Mouse (Mus musculus): Measurements from ENCODE around the gene Ago3. TPM values are rescaled to one million over a fixed set of nuclear protein-coding genes. Genes with fewer than 3 reads are reported as not detected.
A peak's percentile ranks its signal among the peaks of the same experiment; 100 is the strongest.

The Ago3 gene
- polyA plus RNA-seq, 1 experiment from 2014 or later = 17.2 TPM

GRCm38 (mm10) chr4:126412526-126412925 is 16.8 kb downstream of the Ago3 start:
- Histone ChIP-seq H3K4me1 (no peaks in the 10 kb centered on the region), H3K36me3 (peaks cover 3% of the 10 kb centered on the region; the same call in 1 of the 2 replicates), H3K4me2 (replicated peaks) (no peak overlapping the region), H3K27me3 (replicated peaks) (no peaks in the 10 kb centered on the region), H3K27ac (no peak overlapping the region), H3K4me3 (no peak overlapping the region), H3K9ac (no peak overlapping the region), H3K9me3 (no peaks in the 10 kb centered on the region)
- 95% methylated on average over 3 of the region's 3 CpGs for WGBS
- no peak for ATAC-seq (ENCODE audit: low FRiP score, low read depth)

GRCm38 (mm10) chr4:126371497-126371896 is 57.9 kb downstream of the Ago3 start:
- no peak overlapping the region for H3K4me3 ChIP-seq
- H3K4me2 ChIP-seq (replicated peaks) = no peak overlapping the region
- no peak overlapping the region for H3K27ac ChIP-seq
- no peaks in the 10 kb centered on the region for H3K9me3 ChIP-seq
- no peak overlapping the region for H3K9ac ChIP-seq
- no peak for ATAC-seq (ENCODE audit: low FRiP score, low read depth)
- no peaks in the 10 kb centered on the region for H3K27me3 ChIP-seq (replicated peaks)
- H3K4me1 ChIP-seq = no peaks in the 10 kb centered on the region
- WGBS = 96% methylated on average over 9 of the region's 9 CpGs
- H3K36me3 ChIP-seq = peaks cover 24% of the 10 kb centered on the region

DNA sequence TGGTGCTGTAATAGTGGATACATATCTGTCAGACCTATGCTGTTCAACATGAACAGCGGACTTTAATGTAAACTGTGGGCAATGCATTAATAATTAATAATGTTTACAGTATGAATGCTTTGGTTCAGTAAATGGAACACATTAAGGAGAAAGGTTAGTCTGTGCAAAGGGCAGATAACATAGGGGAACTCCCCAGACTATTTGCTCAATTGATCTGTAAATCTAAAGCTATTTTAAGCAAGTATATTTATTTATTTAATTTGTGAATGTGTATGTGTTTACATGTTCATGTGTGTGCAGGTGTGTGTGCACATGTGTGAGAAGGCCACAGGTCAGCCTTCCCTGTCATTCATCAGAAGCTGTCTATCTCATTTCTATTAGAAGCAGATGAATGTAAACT is 69.3 kb downstream of the Ago3 start:
- Histone ChIP-seq H3K4me1 (no peaks in the 10 kb centered on the region), H3K4me3 (no peak overlapping the region), H3K4me2 (replicated peaks) (no peak overlapping the region), H3K9me3 (no peaks in the 10 kb centered on the region), H3K36me3 (peaks cover 39% of the 10 kb centered on the region), H3K27me3 (replicated peaks) (no peaks in the 10 kb centered on the region), H3K27ac (no peak overlapping the region), H3K9ac (no peak overlapping the region)
- 92% methylated on average over 1 of the region's 1 CpGs for WGBS
- no peak for ATAC-seq (ENCODE audit: low FRiP score, low read depth)

DNA sequence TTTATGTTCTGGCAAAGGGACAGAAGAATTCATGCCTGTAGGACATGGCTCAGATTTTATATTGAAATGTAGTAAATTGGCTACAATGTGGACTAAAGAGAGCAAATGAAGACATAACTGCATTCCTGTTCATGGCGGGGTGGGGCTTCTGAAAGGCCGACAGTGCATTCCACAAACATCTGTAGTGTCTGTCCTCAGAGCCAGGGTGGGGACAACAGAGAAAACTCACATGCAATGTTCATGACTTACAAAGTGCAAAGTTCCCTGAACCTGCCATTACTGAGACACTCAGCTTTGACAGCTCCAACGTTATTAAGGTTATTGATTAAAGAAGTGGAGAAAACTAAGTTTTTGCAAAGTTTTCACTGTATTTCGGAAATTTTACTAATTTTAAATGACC is 85.9 kb downstream of the Ago3 start:
- WGBS = 77% methylated on average over 4 of the region's 4 CpGs
- ATAC-seq (ENCODE audit: low FRiP score, low read depth) = no peak
- no peak overlapping the region for H3K4me2 ChIP-seq (replicated peaks)
- H3K9me3 ChIP-seq = no peaks in the 10 kb centered on the region
- H3K27me3 ChIP-seq (replicated peaks) = no peaks in the 10 kb centered on the region
- no peak overlapping the region for H3K4me3 ChIP-seq
- H3K27ac ChIP-seq = no peak overlapping the region
- H3K4me1 ChIP-seq = no peaks in the 10 kb centered on the region
- H3K36me3 ChIP-seq = peaks cover 22% of the 10 kb centered on the region
- no peak overlapping the region for H3K9ac ChIP-seq

DNA sequence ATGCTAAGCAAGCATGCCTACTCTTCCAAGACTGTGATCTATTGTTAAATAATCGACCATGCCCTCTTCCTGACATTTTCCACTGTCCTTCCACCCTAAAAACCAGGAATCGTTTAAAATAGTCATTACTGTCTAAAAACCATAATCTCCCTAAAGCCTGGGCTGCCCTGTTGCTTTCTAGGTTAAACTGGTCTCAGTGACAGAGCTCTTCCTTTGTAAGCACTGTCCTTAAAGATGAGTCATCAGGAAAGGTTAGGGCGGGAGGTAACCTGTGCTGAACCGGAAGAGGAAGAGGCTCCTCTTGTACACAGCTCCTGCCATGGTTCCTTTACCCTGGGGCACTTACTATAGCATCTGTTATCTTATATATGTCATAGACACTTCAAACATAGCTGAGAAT is 89.9 kb downstream of the Ago3 start:
- Histone ChIP-seq H3K27ac (no peak overlapping the region), H3K27me3 (replicated peaks) (no peaks in the 10 kb centered on the region), H3K36me3 (peaks cover 5% of the 10 kb centered on the region; the same call in 1 of the 2 replicates), H3K4me1 (no peaks in the 10 kb centered on the region), H3K4me2 (replicated peaks) (no peak overlapping the region), H3K9ac (no peak overlapping the region), H3K4me3 (no peak overlapping the region), H3K9me3 (no peaks in the 10 kb centered on the region)
- ATAC-seq (ENCODE audit: low FRiP score, low read depth) = no peak
- 50% methylated on average over 4 of the region's 4 CpGs for WGBS

DNA sequence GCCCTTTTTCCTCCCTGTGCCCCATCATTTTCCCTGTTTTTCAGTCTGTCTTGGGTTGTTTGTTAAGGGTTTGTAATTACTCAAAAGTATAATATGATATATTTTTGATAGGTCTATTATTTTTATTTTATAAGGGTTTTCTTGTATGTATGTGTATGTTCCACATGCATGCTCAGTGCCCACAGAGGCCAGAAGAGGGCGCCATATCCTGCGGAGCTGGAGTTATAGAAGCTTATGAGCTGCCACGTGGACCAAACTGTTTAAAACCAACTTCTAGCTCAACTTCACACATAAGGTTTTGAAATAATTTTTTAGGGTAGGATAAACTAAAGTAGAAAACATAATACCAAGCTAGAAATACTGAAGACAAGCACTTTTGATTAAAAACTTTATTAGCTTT is 97.0 kb downstream of the Ago3 start:
- no peak overlapping the region for H3K4me3 ChIP-seq
- H3K9ac ChIP-seq = no peak overlapping the region
- H3K4me2 ChIP-seq (replicated peaks) = no peak overlapping the region
- no peaks in the 10 kb centered on the region for H3K27me3 ChIP-seq (replicated peaks)
- H3K4me1 ChIP-seq = no peaks in the 10 kb centered on the region
- H3K9me3 ChIP-seq = no peaks in the 10 kb centered on the region
- H3K36me3 ChIP-seq = no peaks in the 10 kb centered on the region
- 52% methylated on average over 3 of the region's 3 CpGs for WGBS
- ATAC-seq (ENCODE audit: low FRiP score, low read depth) = no peak
- H3K27ac ChIP-seq = no peak overlapping the region

DNA sequence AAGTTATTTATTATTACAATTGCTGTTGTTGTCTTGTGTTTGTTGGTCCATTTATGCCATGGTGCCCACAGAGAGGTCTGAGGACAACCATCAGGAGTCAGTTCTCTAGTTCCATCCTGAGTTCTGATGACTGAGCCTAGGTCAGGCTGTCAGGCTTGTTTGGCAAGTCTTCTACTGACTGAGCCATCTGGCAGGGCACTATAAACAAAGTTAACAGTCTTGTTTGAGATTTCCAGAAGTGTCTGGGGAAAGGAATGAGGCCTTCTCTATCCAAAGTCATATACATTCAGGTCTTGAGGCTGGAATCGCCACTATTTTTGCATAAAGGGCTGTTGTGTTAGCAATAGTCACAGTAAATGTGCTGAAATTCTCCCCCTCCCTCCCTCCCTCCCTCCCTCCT is 97.6 kb downstream of the Ago3 start:
- no peak overlapping the region for H3K9ac ChIP-seq
- no peak overlapping the region for H3K4me3 ChIP-seq
- 70% methylated on average over 1 of the region's 1 CpGs for WGBS
- H3K4me1 ChIP-seq = no peaks in the 10 kb centered on the region
- H3K9me3 ChIP-seq = no peaks in the 10 kb centered on the region
- no peak overlapping the region for H3K27ac ChIP-seq
- H3K4me2 ChIP-seq (replicated peaks) = no peak overlapping the region
- no peak for ATAC-seq (ENCODE audit: low FRiP score, low read depth)
- H3K27me3 ChIP-seq (replicated peaks) = no peaks in the 10 kb centered on the region
- no peaks in the 10 kb centered on the region for H3K36me3 ChIP-seq

GRCm38 (mm10) chr4:126330295-126330694 is 99.1 kb downstream of the Ago3 start:
- Histone ChIP-seq H3K9ac (no peak overlapping the region), H3K4me3 (no peak overlapping the region), H3K9me3 (no peaks in the 10 kb centered on the region), H3K36me3 (no peaks in the 10 kb centered on the region), H3K4me2 (replicated peaks) (no peak overlapping the region), H3K4me1 (no peaks in the 10 kb centered on the region), H3K27me3 (replicated peaks) (peaks cover 7% of the 10 kb centered on the region), H3K27ac (no peak overlapping the region)
- 98% methylated on average over 4 of the region's 4 CpGs for WGBS
- no peak for ATAC-seq (ENCODE audit: low FRiP score, low read depth)

DNA sequence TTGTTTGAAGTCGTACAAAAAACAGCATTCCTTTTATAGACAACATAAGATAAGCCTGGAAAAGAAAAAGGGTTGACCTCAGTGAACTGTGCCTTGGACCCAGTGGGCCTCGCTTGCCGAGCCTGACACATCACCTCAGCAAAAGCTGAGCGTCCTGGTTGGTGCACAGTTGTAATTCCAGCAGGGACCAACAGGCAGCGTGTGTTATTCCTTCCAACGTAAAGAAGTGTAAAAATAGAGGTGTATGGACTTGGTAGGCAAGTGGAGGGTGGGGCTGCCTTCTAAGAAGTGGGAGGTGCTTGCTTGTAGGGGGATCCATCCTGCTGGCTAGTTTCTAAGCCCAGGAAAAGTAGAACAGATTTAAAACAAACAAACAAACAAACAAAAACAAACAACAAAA is 103.3 kb downstream of the Ago3 start:
- peaks cover 23% of the 10 kb centered on the region for H3K27me3 ChIP-seq (replicated peaks)
- H3K4me3 ChIP-seq = no peak overlapping the region
- no peak overlapping the region for H3K27ac ChIP-seq
- H3K4me1 ChIP-seq = peaks cover 2% of the 10 kb centered on the region; the same call in 1 of the 2 replicates
- ATAC-seq (ENCODE audit: low FRiP score, low read depth) = no peak
- H3K4me2 ChIP-seq (replicated peaks) = no peak overlapping the region
- no peak overlapping the region for H3K9ac ChIP-seq
- 26% methylated on average over 6 of the region's 6 CpGs for WGBS
- H3K9me3 ChIP-seq = no peaks in the 10 kb centered on the region
- no peaks in the 10 kb centered on the region for H3K36me3 ChIP-seq

- Histone ChIP-seq H3K4me1 (peaks cover 9% of the 10 kb centered on the region), H3K27me3 (replicated peaks) (peaks cover 23% of the 10 kb centered on the region), H3K27ac (no peak within 1 kb of the TSS), H3K4me3 (no peak within 1 kb of the TSS), H3K9me3 (no peaks in the 10 kb centered on the region), H3K4me2 (replicated peaks) (no peak within 1 kb of the TSS; the same call in 1 of the 2 replicates), H3K36me3 (no peaks in the 10 kb centered on the region), H3K9ac (no peak within 1 kb of the TSS)
- WGBS = 12% methylated on average over 23 of the region's 23 CpGs
- no peak for ATAC-seq (ENCODE audit: low FRiP score, low read depth)
Observed at GRCm38 (mm10) chr4:126325281-126325861, 104.0 kb downstream of the Ago3 start, which contains the start of gene Tekt2. Gene Tekt2, minus strand, starts transcription at chr4:126325688.

GRCm38 (mm10) chr4:126324861-126325260 is 104.5 kb downstream of the Ago3 start:
- no peaks in the 10 kb centered on the region for H3K9me3 ChIP-seq
- no peak overlapping the region for H3K9ac ChIP-seq
- 0 out of 2 replicates have a peak, but pooled peaks cover under 1% of the 10 kb centered on the region for H3K36me3 ChIP-seq
- H3K4me1 ChIP-seq = peaks cover 11% of the 10 kb centered on the region
- no peak overlapping the region for H3K4me2 ChIP-seq (replicated peaks)
- ATAC-seq (ENCODE audit: low FRiP score, low read depth) = no peak
- H3K4me3 ChIP-seq = no peak overlapping the region
- peaks cover 23% of the 10 kb centered on the region for H3K27me3 ChIP-seq (replicated peaks)
- H3K27ac ChIP-seq = no peak overlapping the region
- 28% methylated on average over 13 of the region's 13 CpGs for WGBS

- H3K27me3 ChIP-seq (replicated peaks) = peaks cover 23% of the 10 kb centered on the region
- H3K36me3 ChIP-seq = peaks cover 13% of the 10 kb centered on the region
- no peak overlapping the region for H3K9ac ChIP-seq
- no peak overlapping the region for H3K27ac ChIP-seq
- H3K4me1 ChIP-seq = peaks cover 11% of the 10 kb centered on the region
- H3K9me3 ChIP-seq = no peaks in the 10 kb centered on the region
- H3K4me3 ChIP-seq = no peak overlapping the region
- H3K4me2 ChIP-seq (replicated peaks) = no peak overlapping the region
- no peak for ATAC-seq (ENCODE audit: low FRiP score, low read depth)
- 94% methylated on average over 13 of the region's 13 CpGs for WGBS
Observed at GRCm38 (mm10) chr4:126322646-126323045, 106.7 kb downstream of the Ago3 start.

- H3K9ac ChIP-seq = no peak overlapping the region
- peaks cover 23% of the 10 kb centered on the region for H3K27me3 ChIP-seq (replicated peaks)
- peaks cover 19% of the 10 kb centered on the region for H3K36me3 ChIP-seq
- peak overlapping the region; percentile 81 for H3K4me3 ChIP-seq
- no peak overlapping the region for H3K27ac ChIP-seq
- peak overlapping the region; percentile 93 for H3K4me2 ChIP-seq (replicated peaks)
- no peaks in the 10 kb centered on the region for H3K9me3 ChIP-seq
- ATAC-seq (ENCODE audit: low FRiP score, low read depth) = peak; percentile 55
- H3K4me1 ChIP-seq = peaks cover 11% of the 10 kb centered on the region
- WGBS = 54% methylated on average over 28 of the region's 28 CpGs
Observed at GRCm38 (mm10) chr4:126321854-126322511, 107.4 kb downstream of the Ago3 start.
